Mouse (Mus musculus): ENCODE measurements around the gene Myo5a.

DNA sequence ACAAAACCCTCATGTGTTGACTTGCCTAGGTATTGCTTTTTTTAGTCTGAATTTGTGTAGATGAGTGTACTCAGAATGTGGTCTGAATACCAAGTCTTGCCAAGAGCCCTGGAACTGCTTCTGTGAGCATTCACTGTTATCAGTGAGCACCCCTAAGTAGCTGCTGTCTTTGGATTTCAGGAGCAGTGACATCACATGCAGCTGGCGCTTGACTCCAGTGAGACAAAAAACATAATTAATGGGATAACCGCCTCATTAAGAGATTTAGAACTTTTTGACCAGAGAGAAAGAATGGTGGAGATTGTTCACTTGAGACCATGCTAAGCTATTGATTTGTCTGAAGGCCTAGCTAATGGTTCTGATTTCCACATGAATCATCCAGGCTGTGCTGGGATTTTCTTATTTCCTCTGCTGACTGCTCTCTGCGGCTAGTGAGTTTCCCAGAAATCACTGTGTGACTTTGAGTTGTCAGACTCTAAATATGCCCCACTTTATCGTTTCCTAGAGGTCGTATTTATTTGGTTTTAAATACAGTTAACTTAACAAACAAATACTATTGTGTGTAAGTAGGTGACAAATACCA, 14.5 kb downstream of the Myo5a start:
- TF ChIP-seq POLR2A (IDR thresholded peaks at IDR 0.05; ENCODE audit: low read depth, low read length) = no peak
- no peak for TF ChIP-seq CTCF (IDR thresholded peaks at IDR 0.05; ENCODE audit: extremely low read depth, insufficient read depth, insufficient read length, insufficient replicate concordance)

Data from spleen, adult 2 months (tissue).